Mouse (Mus musculus) brain, embryonic 18.5 days (tissue): ENCODE data around the gene Psma6.

ENCODE experiments used
- DNase-seq: peaks from one replicate; pipeline ENCODE4 v3.0.0-alpha.2; 2012; ENCODE audit warnings: low read depth, low spot score

Gene Psma6

DNA sequence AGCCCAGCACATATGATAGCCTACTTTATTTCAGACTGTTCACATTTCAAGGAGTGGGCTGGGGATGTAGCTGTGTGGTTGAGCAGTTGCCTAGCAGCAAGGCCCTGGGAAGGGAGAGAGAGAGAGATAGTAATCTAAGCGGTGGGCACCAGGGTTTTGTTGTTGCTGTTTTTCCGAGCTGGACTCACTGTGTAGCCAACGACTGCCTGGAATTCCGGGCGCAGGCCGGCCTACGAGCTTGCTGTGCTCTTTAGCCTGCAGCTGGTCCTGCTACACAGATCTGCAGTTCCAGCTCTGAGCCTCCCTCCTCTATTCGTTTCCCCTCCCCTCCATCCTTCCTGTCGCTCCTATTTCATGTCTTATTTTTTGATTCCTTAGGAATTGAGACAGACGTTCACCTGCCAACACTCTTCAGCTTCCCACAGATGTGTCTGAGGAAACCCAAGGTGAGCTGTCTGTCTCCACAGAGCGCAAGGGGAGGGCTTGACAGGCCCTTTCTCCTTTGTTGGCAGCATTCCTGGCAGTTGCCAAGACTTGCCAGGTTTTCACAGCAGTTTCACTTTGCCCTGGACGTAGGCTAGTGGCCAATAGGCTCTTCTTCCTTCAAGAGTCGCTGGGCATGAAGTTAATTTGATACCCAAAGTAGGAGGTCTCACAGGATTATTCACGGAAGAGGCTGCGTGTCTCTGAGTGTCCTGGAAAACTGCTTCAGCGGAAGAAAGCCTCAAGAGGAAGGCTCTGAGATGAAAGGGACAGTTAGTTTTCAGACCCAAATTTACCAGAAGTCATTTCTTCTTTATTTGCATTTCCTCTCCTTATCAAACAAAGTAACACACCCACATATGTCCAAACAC is 80.2 kb downstream of the Psma6 start:
- DNase-seq = no peak

DNA sequence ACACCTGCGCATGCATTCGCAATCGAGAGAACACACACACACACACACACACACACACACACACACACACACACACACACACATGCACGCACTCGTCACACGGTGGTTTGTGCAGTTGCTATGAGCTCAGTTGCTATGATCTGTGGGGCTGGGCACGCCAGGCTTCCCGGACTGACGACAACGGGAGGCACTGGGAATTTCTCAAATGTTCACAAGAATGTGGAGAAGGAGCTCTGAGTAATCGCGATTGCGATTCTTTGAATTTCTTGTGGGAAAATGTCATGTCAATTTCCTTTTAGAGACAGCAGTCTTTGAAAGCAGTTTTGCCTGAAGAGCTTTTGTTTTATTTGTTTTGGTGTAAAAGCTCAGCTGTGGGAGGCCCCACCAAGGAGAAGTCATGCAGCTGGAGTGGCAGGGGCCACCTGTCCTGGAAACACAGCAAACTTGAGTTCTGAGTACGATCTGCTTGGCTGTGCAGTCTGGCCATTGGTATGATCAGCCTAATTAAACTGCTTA is 80.9 kb downstream of the Psma6 start:
- DNase-seq = no peak

DNA sequence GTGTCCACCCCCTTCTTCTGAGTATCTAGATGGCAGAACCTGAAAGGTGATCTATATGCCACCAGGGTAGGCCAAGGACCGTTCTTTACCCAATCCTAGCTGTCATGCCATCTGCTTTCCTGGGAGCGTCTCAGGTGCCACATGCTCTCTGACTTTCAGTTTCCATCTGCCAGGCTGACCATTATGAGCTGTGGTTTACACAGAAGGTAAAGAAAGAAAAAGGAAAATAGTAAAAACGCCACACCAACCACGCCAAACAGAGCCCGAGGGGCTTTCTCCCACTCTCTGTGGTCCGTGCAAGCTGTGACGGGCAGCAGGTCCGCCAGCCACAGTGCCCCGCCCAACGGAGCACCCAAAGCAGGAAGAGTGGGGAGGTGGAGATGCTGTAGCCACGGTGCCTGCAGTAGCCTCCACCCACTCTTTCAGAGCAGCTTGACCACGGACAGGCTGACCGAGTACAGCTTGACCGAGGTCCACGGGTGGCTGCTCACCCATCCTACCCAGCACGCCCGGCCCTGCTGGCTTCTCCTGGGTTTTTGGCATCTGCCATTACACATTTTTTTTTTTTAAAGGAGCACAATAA is 81.5 kb downstream of the Psma6 start:
- no peak for DNase-seq

DNA sequence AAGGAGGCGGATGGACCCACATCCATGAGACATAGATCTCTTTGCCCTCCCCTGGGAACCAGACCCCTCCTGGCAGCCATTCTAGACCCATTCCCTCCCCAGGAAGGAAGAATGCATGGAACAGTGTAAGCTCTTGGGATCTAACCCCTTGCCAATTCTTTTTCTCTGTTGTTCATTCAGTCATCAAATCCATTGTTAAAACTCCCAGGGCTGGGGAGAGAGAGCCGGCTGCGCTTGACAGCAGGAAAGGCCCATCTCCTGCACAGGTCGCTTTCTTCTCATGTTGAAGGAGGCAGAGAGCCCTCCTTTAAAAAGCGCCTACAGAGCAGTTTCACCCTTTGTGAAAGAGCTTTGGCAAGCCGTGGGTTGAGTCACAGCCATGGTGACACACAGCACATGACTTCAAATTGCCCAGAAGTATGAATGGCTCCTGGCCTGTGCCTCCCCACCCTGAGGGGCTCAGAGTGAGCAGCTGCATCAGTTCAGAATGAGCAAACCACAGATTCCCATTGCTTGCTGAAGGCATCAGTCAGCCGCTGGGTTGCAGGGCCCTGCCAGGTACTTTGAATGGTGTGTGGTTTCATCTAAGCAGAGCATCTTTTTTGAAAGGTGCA is 82.2 kb downstream of the Psma6 start:
- no peak for DNase-seq

DNA sequence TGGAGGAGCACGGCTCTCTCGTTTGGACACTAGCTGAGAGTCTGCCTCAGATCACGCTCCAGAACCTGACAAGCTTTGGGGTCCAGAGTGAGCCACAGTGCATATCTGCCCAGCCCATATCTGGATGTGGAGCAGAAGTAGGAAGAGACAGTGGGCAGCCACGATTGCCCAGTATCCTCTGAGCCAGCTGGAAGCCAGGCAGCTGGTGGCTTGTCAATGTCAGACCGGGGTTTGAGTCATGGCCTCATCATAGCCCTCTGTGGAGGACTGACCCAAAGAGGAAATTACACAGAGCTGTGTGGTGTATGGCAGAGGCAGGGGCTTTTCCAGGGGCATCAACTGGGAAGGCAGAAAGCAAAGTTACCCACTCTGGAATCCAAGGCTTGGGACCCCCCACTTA is 82.8 kb downstream of the Psma6 start:
- no peak for DNase-seq

DNA sequence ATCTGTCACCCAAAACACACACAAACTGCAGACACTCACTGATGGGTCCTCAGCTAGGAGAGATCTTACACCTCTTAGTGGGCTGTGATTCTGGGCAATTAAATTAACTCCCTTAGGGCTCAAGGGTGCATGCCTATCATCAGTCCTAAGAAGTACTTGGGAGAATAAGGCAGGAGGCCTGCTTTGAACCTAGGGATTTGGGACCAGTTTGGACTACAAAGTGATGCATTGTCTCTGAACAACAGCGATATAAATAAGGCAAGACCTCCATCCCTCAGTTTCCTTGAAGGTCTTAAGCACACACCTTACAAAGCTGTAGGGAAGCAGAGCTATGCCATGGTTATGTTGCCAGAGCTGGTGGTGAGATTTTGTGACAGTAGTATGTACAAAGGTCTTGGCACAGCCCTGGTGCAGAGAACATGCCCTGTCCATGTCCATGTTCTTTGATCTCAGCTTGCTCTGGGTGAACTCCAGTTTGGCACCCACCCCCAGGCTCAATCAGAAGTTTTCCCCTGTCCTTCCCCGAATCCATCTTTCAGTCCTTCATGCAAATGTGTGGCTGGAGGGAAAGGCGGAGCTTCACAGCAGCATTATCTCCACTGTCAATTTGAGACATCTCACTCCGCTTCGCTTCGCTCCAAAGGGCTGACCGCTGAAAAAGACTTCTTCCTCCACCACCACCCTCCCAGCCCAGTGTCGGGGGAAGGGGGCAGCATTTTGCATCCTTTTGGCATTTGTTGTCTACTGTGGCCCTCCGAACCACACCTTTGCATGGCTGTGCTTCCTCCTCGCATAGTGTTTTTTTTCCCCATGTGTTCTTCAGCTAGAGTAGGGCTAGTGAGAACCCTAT is 83.5 kb downstream of the Psma6 start:
- DNase-seq = no peak
